Comparison of ENCODE assay signal across 23 mouse cellular contexts in genomic region chr2:69051596-69051995, GRCm38 (mm10).
"Had no signal": no experiment of that assay in that cellular context is flagged by ENCODE, and none has a peak within 500 bp of the region (broad histone marks: within the 10 kb centered on the region; RNA-seq: fewer than 3 reads in every experiment).

No protein-coding gene starts in this region.

- H3K9ac ChIP-seq: heart, embryonic 13.5 days; heart, embryonic 15.5 days; hindbrain, embryonic 13.5 days; hindbrain, embryonic 15.5 days; kidney, embryonic 15.5 days; limb, embryonic 13.5 days; limb, embryonic 15.5 days; liver, embryonic 14.5 days had no signal

- H3K9me3 ChIP-seq: heart, embryonic 10.5 days; heart, embryonic 13.5 days; heart, embryonic 15.5 days; hindbrain, embryonic 13.5 days; hindbrain, embryonic 15.5 days; kidney, embryonic 15.5 days; limb, embryonic 13.5 days; limb, embryonic 15.5 days had no signal

- H3K27ac ChIP-seq: heart, embryonic 10.5 days; heart, embryonic 13.5 days; heart, embryonic 15.5 days; hindbrain, embryonic 13.5 days; hindbrain, embryonic 15.5 days; hindbrain, postnatal 0 days; kidney, embryonic 15.5 days; kidney, postnatal 0 days; limb, embryonic 13.5 days; limb, embryonic 15.5 days; liver, embryonic 14.5 days had no signal

- H3K36me3 ChIP-seq: heart, embryonic 10.5 days; heart, embryonic 13.5 days; heart, embryonic 15.5 days; hindbrain, embryonic 15.5 days; kidney, embryonic 15.5 days; limb, embryonic 15.5 days had no signal

- ATAC-seq: hindbrain, postnatal 0 days had no signal

- H3K4me2 ChIP-seq: heart, embryonic 13.5 days; heart, embryonic 15.5 days; hindbrain, embryonic 13.5 days; hindbrain, embryonic 15.5 days; kidney, embryonic 15.5 days; limb, embryonic 13.5 days; limb, embryonic 15.5 days had no signal

- DNase-seq: gastrocnemius, postnatal 14 days; gastrocnemius, postnatal 36 days; heart, adult 18-20 months; heart, postnatal 14 days; heart, postnatal 36 days; kidney, adult 11 months; kidney, adult 2 months; kidney, adult 9 months; kidney, postnatal 14 days; layer of hippocampus, adult 9-11 months; layer of hippocampus, postnatal 36 days; left cerebral cortex, postnatal 4 days had no signal

- H3K27me3 ChIP-seq: heart, embryonic 13.5 days; heart, embryonic 15.5 days; hindbrain, embryonic 13.5 days; hindbrain, embryonic 15.5 days; kidney, embryonic 15.5 days; limb, embryonic 13.5 days; limb, embryonic 15.5 days had no signal

- H3K4me3 ChIP-seq: heart, embryonic 10.5 days; heart, embryonic 13.5 days; heart, embryonic 15.5 days; hindbrain, embryonic 13.5 days; hindbrain, embryonic 15.5 days; kidney, embryonic 15.5 days; limb, embryonic 13.5 days; limb, embryonic 15.5 days had no signal
